ENCODE assay signal across 31 mouse cellular contexts in genomic region chr2:113911188-113911587, GRCm38 (mm10).
"Had no signal": no experiment of that assay in that cellular context is flagged by ENCODE, and none has a peak within 500 bp of the region (broad histone marks: within the 10 kb centered on the region; RNA-seq: fewer than 3 reads in every experiment).

No protein-coding gene starts in this region.

- H3K9ac ChIP-seq: limb, embryonic 12.5 days; limb, embryonic 13.5 days; limb, embryonic 15.5 days; liver, embryonic 12.5 days; liver, embryonic 13.5 days; liver, embryonic 14.5 days; liver, embryonic 15.5 days; liver, postnatal 0 days; lung, embryonic 14.5 days; lung, embryonic 15.5 days; midbrain, embryonic 12.5 days; midbrain, embryonic 13.5 days; midbrain, embryonic 15.5 days; neural tube, embryonic 12.5 days; neural tube, embryonic 13.5 days had no signal

- ATAC-seq: liver, embryonic 12.5 days; liver, postnatal 0 days; lung, postnatal 0 days; midbrain, embryonic 13.5 days; midbrain, embryonic 15.5 days had no signal

- H3K4me2 ChIP-seq: limb, embryonic 12.5 days; limb, embryonic 13.5 days; limb, embryonic 15.5 days; liver, embryonic 11.5 days; liver, embryonic 12.5 days; liver, embryonic 13.5 days; liver, embryonic 15.5 days; lung, embryonic 14.5 days; lung, embryonic 15.5 days; midbrain, embryonic 12.5 days; midbrain, embryonic 13.5 days; midbrain, embryonic 15.5 days; neural tube, embryonic 12.5 days; neural tube, embryonic 13.5 days had no signal

- DNase-seq: left cerebral cortex, postnatal 4 days; liver; liver, embryonic 13.5 days; liver, postnatal 0 days; lung, adult 18-20 months; lung, adult 2 months; lung, embryonic 14.5 days; lung, postnatal 10 days; lung, postnatal 14 days; lung, postnatal 36 days; lung, postnatal 4 days; midbrain, embryonic 14.5 days had no signal

- H3K27me3 ChIP-seq: limb, embryonic 12.5 days; limb, embryonic 13.5 days; limb, embryonic 15.5 days; liver, embryonic 12.5 days; liver, embryonic 13.5 days; liver, embryonic 15.5 days; lung, embryonic 15.5 days; megakaryocyte, embryonic 14.5 days; midbrain, embryonic 12.5 days; midbrain, embryonic 13.5 days; midbrain, embryonic 15.5 days; neural tube, embryonic 12.5 days; neural tube, embryonic 13.5 days had no signal

- H3K4me1 ChIP-seq: limb, embryonic 10.5 days; limb, embryonic 12.5 days; limb, embryonic 13.5 days; limb, embryonic 15.5 days; liver, embryonic 12.5 days; liver, embryonic 13.5 days; liver, embryonic 15.5 days; midbrain, embryonic 12.5 days; neural tube, embryonic 12.5 days had no signal

- H3K36me3 ChIP-seq: limb, embryonic 10.5 days; limb, embryonic 12.5 days; limb, embryonic 13.5 days; limb, embryonic 15.5 days; liver, embryonic 12.5 days; liver, embryonic 13.5 days; liver, embryonic 15.5 days; lung, embryonic 15.5 days; midbrain, embryonic 10.5 days; midbrain, embryonic 12.5 days; midbrain, embryonic 13.5 days; midbrain, embryonic 15.5 days; neural tube, embryonic 12.5 days; neural tube, embryonic 13.5 days had no signal

- H3K27ac ChIP-seq: limb, embryonic 10.5 days; limb, embryonic 12.5 days; limb, embryonic 13.5 days; limb, embryonic 15.5 days; liver, embryonic 12.5 days; liver, embryonic 13.5 days; liver, embryonic 14.5 days; liver, embryonic 15.5 days; lung, embryonic 15.5 days; macrophage; midbrain, embryonic 10.5 days; midbrain, embryonic 12.5 days; midbrain, embryonic 13.5 days; midbrain, embryonic 15.5 days; neural tube, embryonic 12.5 days; neural tube, embryonic 13.5 days had no signal

- H3K4me3 ChIP-seq: limb, embryonic 10.5 days; limb, embryonic 12.5 days; limb, embryonic 13.5 days; limb, embryonic 15.5 days; liver, embryonic 12.5 days; liver, embryonic 13.5 days; liver, embryonic 15.5 days; lung, embryonic 15.5 days; megakaryocyte, embryonic 14.5 days; midbrain, embryonic 10.5 days; midbrain, embryonic 12.5 days; midbrain, embryonic 13.5 days; midbrain, embryonic 15.5 days; myocyte; neural tube, embryonic 12.5 days; neural tube, embryonic 13.5 days had no signal

- H3K9me3 ChIP-seq: limb, embryonic 10.5 days; limb, embryonic 12.5 days; limb, embryonic 13.5 days; limb, embryonic 15.5 days; liver, embryonic 12.5 days; liver, embryonic 13.5 days; liver, embryonic 15.5 days; lung, embryonic 15.5 days; megakaryocyte, embryonic 14.5 days; midbrain, embryonic 10.5 days; midbrain, embryonic 12.5 days; midbrain, embryonic 13.5 days; midbrain, embryonic 15.5 days; neural tube, embryonic 12.5 days; neural tube, embryonic 13.5 days had no signal
